Mouse (Mus musculus) heart, postnatal 25 days (tissue): ENCODE results near the gene Prtg. TPM values are rescaled to one million over a fixed set of nuclear protein-coding genes. Genes with fewer than 3 reads are reported as not detected.

ENCODE experiments used
- DNase-seq: peaks from one replicate; pipeline ENCODE4 v3.0.0; 2022; ENCODE audit warnings: low spot score
- intact Hi-C: fragments of 180-260 bp; cut with DNase I; formaldehyde crosslinking; loops from one replicate; pipeline ENCODE4 v1.15.1; 2025
- total RNA-seq, 2 experiments: library from RNA; stranded (reverse); gene quantifications; 2 replicates each; pipeline ENCODE4 v1.2.3; 2021

The Prtg gene
- total RNA-seq, 2 experiments from 2014 or later: 0.08 to 0.45 TPM

- DNase-seq: peak; percentile 52
- intact Hi-C loops: no loop called here
Observed at GRCm38 (mm10) chr9:72958521-72959450, 152.1 kb downstream of the Prtg start, which contains the start of the genes Dyx1c1 and Gm44503. TSS of gene Dyx1c1 (plus strand) at chr9:72958785. TSS of gene Gm44503 (plus strand) at chr9:72958852.

- intact Hi-C loops: no loop called here
- no peak for DNase-seq
Observed at GRCm38 (mm10) chr9:72961346-72961745, 154.7 kb downstream of the Prtg start.

- intact Hi-C loops: no loop called here
- DNase-seq: no peak
Observed at GRCm38 (mm10) chr9:72961959-72962358, 155.3 kb downstream of the Prtg start.

Other genes with a start within 250 kb of the Prtg start
- gene Nedd4, start 144.5 kb upstream of the Prtg start, total RNA-seq: 100 to 1,000 TPM; 337 to 377 TPM
- 10 to 100 TPM in 1 of 2 experiments, 1 to 10 TPM in 1; 10.0 to 10.9 TPM for gene Pygo1, start 118.8 kb downstream of the Prtg start, total RNA-seq
- gene Dyx1c1, start 151.9 kb downstream of the Prtg start, total RNA-seq: under 1 TPM; 0.36 to 0.62 TPM
- under 1 TPM in 1 of 2 experiments, not detected in 1; 0.56 TPM for gene Gm44503, start 152.0 kb downstream of the Prtg start, total RNA-seq
- 1 to 10 TPM; 6.9 to 7.8 TPM for gene Ccpg1os, start 178.5 kb downstream of the Prtg start, total RNA-seq
- gene Ccpg1, start 178.6 kb downstream of the Prtg start, total RNA-seq: 10 to 100 TPM; 72.3 to 82.8 TPM
- 1 to 10 TPM; 2.2 to 2.5 TPM for gene Pigb, start 233.5 kb downstream of the Prtg start, total RNA-seq
- gene Rab27a, start 238.0 kb downstream of the Prtg start, total RNA-seq: 1 to 10 TPM; 4.2 to 4.7 TPM